Mouse (Mus musculus) small intestine, adult 2 months (tissue): ENCODE data around the gene Ndufab1.

ENCODE experiments used
- CTCF ChIP-seq: fragments of 200-500 bp; IDR thresholded peaks from 2 replicates; pipeline ENCODE4 v1.5.1; 2012; ENCODE audit warnings: low read depth, mild to moderate bottlenecking, control low read depth, inconsistent platforms, low read length, moderate library complexity, mixed read lengths; ENCODE audit not compliant: insufficient replicate concordance, insufficient read length; ENCODE audit errors: extremely low read depth
- POLR2A ChIP-seq: fragments of 200-500 bp; IDR thresholded peaks from 2 replicates; pipeline ENCODE4 v1.6.1; 2012; ENCODE audit warnings: low read depth, mild to moderate bottlenecking, control low read depth, inconsistent platforms, low read length, moderate library complexity

- TF ChIP-seq POLR2A (no peak), CTCF (no peak)
Observed at GRCm38 (mm10) chr7:122131834-122132233, 30.1 kb upstream of the Ndufab1 start.
